Mouse (Mus musculus) left cerebral cortex, postnatal 36 days (tissue): ENCODE data around the gene Hnrnpul2. TPM values are rescaled to one million over a fixed set of nuclear protein-coding genes. Genes with fewer than 3 reads are reported as not detected.

Source experiments
- DNase-seq, 2 experiments: peaks; one replicate each; pipeline ENCODE4 v3.0.0; 2021 to 2022; ENCODE audit warnings: low spot score in 2 of 2, mixed read lengths in 1 of 2
- intact Hi-C: fragments of 180-260 bp; cut with DNase I; formaldehyde crosslinking; loops from one replicate; pipeline ENCODE4 v1.15.1; 2025
- total RNA-seq, 2 experiments: library from RNA; stranded (reverse); gene quantifications; 2 replicates each; pipeline ENCODE4 v1.2.3; 2021

Hnrnpul2 gene
- 100 to 1,000 TPM; 110 to 118 TPM for total RNA-seq

GRCm38 (mm10) chr19:8819596-8820423, at the start of gene Hnrnpul2:
Gene Hnrnpul2 (plus strand): TSS chr19:8820010.
- intact Hi-C loops, result loop anchor here (2.0 to 5.0 kb wide), 2 partner anchors 19 to 48 kb away; partner anchors contain the start of genes Gng3, Tmem179b and Tmem223
- DNase-seq, result peak; percentile 99

- intact Hi-C loops, result loop anchor here (5.0 kb wide), 1 partner anchor 52 kb away; the partner anchor contains the start of gene Hnrnpul2
- DNase-seq, result peak; percentile 82 to 85
Observed at GRCm38 (mm10) chr19:8770567-8771270, 49.1 kb upstream of the Hnrnpul2 start, which contains the start of gene Tmem223. Gene Tmem223 (plus strand): TSS chr19:8770996.

GRCm38 (mm10) chr19:8772996-8773395, 46.8 kb upstream of the Hnrnpul2 start:
- DNase-seq, result no peak
- intact Hi-C loops, result loop anchor here (5.0 kb wide), 1 partner anchor 49 kb away; the partner anchor contains the start of gene Hnrnpul2

GRCm38 (mm10) chr19:8773409-8773808, 46.4 kb upstream of the Hnrnpul2 start:
- intact Hi-C loops, result loop anchor here (5.0 kb wide), 1 partner anchor 49 kb away; the partner anchor contains the start of gene Hnrnpul2
- DNase-seq, result no peak

- intact Hi-C loops, result loop anchor here (5.0 kb wide), 1 partner anchor 48 kb away; the partner anchor contains the start of gene Hnrnpul2
- DNase-seq, result peak; percentile 97
Observed at GRCm38 (mm10) chr19:8774086-8774835, 45.5 kb upstream of the Hnrnpul2 start, which contains the start of gene Tmem179b. Gene Tmem179b (minus strand): TSS chr19:8774467.

GRCm38 (mm10) chr19:8774951-8775421, 44.8 kb upstream of the Hnrnpul2 start:
- intact Hi-C loops, result loop anchor here (5.0 kb wide), 1 partner anchor 47 kb away; the partner anchor contains the start of gene Hnrnpul2
- peak in 1 of 2 experiments; percentile 24 for DNase-seq

GRCm38 (mm10) chr19:8786008-8786781, 33.6 kb upstream of the Hnrnpul2 start, which contains the start of gene Taf6l:
Gene Taf6l (minus strand): TSS chr19:8786417.
- intact Hi-C loops, result no loop called here
- DNase-seq, result peak; percentile 89 to 90

- DNase-seq, result no peak
- intact Hi-C loops, result no loop called here
Observed at GRCm38 (mm10) chr19:8788521-8788920, 31.3 kb upstream of the Hnrnpul2 start.

DNA sequence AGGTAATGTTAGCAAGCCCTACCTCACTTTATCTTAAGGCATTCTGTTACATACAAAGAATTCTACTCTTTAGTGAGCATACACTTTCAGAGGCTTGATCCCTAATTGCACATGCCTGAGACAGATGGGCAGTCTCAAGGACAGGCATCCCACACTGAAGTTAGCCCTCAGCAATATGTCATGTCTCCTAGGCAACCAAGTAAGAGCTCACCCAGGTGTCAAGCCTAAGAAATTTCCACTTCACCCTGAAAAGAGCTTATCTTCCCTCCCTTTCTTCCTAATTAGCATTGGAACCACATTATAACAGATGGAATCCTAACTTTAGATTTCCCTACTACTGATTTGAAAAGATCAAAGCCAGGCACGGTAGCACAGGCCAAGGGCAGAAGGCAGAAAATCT, 30.6 kb upstream of the Hnrnpul2 start:
- intact Hi-C loops, result no loop called here
- peak; percentile 13 to 23 for DNase-seq

GRCm38 (mm10) chr19:8790171-8790570, 29.6 kb upstream of the Hnrnpul2 start:
- DNase-seq, result peak in 1 of 2 experiments; percentile 23
- intact Hi-C loops, result no loop called here

DNA sequence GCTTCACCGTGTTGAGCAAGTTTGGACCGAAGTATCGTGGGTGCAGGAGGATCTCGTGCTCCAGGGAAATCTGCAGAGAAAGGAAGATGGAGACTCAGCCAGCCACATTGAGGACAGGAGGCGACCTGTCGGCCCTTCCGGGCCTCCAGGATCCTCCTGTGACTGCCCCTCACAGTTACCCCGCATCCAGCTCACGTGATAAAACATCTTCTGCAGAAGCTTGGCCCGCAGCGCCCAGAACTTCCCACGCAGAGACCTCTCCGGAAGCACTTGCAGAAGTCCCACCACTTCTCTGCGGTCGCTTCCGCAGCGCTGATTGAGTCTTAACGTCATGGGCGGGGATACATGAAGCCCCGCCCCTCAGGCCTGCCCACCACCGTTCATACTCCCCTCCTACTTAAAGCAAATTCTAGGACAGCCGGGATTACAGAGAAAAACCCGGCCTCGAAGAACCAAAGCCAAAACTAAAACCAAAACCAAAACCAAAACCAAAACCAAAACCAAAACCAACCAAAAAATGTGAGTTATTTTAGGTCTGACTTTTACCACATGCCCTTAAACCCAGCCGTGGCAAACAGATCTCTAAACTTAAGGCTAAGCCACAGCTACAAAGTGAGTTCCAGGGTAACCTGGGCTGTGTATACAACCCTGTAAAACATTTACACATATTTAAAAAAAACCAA, 21.4 kb upstream of the Hnrnpul2 start, which contains the start of gene Polr2g:
Gene Polr2g (minus strand): TSS at position 314 of the 683 bp plus-strand sequence.
- peak; percentile 86 to 89 for DNase-seq
- intact Hi-C loops, result no loop called here

DNA sequence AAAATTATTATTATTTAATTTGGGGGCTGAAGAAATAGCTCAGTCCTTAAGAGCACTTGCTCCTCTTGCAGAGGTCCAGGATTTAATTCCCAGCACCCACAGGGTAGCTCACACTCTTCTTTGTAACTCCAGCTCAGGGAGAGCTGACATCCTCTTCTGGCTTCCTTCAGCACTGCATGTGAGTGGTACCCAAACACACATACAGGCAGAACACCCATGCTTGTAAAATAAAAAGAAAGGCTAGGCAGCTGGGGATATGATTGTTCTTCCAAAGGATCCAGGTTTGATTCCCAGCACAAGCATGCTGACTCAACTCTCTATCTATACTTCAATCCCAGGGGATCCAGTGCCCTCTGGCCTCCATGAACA, 20.9 kb upstream of the Hnrnpul2 start:
- DNase-seq, result no peak
- intact Hi-C loops, result no loop called here

DNA sequence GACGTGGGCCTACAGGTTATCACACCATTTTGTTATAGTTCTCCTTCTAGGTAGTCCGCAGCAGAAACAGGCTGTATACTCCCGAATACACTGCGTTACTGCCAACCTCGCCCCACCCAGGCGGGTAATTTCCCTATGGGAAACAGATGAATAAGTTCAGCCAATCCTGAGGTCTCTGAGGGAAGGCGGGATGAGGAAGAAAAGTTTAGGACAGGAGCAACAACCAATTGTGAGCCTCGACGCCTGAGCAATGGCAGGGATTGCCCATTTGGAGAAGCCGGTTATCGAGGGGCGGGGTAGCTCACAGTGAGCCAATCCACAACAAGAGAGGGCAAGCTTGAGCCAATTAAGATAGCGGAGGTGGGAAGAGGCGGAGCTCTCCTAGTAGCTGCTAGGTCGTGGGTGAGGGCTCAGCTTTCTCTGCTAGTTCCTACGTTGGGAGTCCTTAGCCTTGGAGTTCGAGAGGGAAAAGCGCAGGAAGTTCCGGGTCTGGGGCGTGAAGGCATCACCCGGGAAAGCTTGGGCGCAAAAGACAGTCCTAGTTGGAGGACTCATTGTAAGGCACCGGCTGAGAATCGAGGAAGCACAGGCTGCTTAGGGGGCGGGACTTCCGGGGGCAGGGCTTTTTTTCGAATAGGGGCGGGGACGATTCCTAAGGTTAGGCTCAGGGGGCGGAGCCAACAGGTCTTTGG, 17.5 kb upstream of the Hnrnpul2 start, which contains the start of gene Zbtb3:
Gene Zbtb3 (plus strand): TSS at position 426 of the 692 bp plus-strand sequence.
- intact Hi-C loops, result no loop called here

DNA sequence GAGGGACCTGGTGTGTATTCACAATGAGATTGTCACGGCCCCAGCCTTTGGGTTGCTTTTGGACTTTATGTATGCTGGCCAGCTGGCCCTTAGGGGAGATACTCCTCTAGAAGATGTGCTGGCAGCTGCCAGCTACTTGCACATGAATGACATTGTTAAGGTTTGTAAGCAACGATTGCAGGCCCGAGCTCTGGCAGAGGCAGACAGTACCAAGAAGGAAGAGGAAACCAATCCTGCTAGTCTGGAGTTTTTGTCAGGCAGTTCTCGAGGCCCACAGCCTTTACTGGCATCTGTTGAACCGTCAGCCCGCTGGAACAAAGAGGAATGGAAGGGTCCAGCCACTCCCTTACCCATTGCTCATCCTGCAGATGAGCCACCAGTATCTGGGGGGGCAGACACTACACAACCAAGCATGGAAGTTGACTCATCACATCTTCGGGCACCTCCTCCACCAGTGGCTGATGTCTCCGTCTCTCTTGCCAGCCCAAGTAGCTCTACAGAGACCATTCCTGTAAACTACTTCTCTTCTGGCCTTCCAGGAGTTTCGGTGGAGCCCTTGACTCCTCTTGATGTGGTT, 16.5 kb upstream of the Hnrnpul2 start:
- no peak for DNase-seq
- intact Hi-C loops, result no loop called here

More for the DNA sequence above, 17.5 kb upstream of the Hnrnpul2 start, which contains the start of gene Zbtb3:
- DNase-seq, result peak; percentile 95

- no peak for DNase-seq
- intact Hi-C loops, result no loop called here
Observed at GRCm38 (mm10) chr19:8803879-8804660, 15.7 kb upstream of the Hnrnpul2 start.

DNA sequence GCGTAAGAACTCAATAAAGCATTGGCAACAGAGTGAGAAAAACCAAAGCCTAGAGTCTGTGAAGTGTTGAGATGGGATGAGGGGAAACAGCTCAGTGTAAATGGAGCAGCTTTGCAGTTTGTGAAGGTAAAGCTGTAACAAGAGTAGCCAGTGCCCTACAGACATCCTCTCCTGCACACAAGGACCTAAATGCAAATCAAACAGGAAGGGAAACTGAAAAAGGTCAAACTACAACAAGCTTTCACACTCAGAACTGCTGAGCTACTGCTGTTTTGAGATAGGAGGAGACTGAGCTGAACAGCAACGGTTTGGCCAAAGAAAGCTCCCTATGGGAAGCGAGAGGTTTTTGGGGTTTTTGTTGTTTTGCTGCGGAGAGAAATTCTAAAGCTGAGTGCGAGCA, 13.0 kb upstream of the Hnrnpul2 start:
- no peak for DNase-seq
- intact Hi-C loops, result no loop called here
